Mouse (Mus musculus): ENCODE measurements around the gene P4ha2. TPM values are rescaled to one million over a fixed set of nuclear protein-coding genes. Genes with fewer than 3 reads are reported as not detected.

P4ha2 gene
- total RNA-seq, 1 experiment from 2014 or later = 0.18 TPM

DNA sequence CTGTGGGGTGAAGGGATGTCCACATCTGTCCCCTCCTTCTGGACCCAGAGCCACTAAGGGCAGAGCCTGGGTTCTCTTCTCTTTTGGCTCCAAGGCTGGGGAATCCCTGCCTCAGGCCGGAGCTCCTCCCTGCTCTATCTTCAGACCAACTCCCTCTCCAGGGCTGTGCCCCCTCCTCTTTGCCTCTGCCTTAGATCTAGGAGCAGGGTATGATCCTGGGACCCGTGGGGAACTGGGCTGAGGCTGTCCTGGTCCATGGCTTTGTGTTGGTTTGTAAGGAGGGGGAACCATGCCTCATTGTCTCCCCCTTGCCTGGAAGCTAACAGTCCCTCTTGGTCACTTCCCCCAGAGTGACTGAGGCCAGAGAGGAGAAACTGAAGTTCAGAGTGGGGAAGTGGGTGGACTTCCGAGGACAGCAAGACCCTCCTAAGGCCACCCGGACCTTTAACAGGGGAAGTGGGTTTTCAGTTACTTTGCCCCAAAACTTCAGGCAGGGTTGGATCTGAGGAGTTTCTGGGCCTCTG, 31.8 kb upstream of the P4ha2 start:
- peak; percentile 42; the same call in 1 of the 2 replicates for ATAC-seq (replicated peaks; ENCODE audit: low read depth, poor library complexity, severe bottlenecking)

DNA sequence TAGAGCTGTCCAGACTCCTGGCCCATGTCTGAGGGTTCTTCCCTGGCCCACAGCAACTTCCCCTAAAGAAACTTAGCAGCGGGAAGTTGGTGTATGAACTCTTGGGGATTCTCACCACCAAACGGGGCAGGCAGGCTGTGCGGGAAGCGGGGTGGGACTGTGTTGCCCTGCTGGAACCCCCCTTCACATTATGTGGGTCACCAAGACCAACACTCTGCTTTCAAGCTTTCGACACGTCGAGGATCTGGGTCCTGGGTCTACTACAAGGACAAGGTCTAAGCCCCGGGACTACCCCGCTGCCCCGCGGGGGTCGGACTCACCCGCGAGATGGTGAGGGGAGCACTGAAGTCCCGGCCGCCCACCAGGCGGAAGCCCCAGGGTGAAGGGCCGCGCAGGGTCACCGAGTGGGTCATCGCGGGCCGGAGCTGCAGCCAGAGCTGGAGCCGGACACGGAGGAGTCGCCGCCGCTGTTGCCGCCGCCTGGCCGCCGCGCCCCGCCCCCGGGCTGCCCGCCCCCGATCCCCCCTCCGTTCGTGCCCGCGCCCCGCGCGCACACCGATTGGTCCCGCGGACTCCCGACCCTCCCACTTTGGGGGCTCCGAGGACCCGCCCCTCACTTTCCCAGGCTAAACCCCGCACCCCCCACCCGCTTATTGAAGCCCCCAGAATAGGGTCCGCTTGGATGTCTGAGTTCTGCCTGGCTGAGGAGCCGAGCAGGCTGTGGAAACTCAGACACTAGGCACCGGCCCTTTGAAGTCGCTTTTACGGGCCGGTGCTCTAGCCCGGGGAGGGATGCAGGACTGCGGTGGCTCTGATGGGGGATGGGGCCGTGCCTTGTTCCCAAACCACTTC, 31.1 kb upstream of the P4ha2 start, which contains the start of gene Pdlim4:
Pdlim4 (minus strand) TSS at position 495 of the 852 bp plus-strand sequence.
- peak; percentile 55 for ATAC-seq (replicated peaks; ENCODE audit: low read depth, poor library complexity, severe bottlenecking)

DNA sequence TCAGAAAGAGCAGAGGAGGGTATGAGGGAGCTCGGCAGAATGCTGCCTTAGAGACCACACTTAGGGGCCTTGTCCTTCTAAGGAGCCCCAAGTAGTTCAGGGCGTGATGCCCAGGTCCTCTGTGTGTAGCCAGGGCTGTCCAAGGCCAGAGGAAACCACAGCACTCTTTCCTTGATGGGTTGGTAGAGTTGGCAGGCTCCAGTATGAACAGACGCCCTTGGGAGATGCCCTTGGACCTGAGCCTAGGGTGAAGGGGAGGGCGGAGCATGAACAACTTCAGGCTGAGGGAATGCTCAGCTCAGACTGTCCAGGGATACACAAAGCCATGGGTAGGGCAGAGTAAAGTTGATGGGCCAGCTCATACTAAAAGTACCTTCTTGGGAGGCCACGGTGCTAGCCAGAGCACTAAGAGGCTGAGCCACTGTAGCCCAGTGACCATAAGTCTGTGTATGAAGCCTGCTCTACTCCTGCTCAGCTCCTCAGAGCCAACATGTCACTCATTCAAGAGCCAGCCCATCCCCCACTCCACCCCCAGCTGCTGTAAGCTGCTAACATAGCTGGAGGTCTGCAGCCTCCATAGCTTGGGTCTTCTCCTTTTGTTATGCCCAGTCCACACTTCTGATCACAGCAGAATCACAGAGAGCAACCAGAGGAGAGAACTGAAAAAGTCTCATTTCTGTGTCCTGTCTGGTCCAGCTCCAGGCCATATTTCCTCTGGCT, 28.0 kb upstream of the P4ha2 start:
- ATAC-seq (replicated peaks; ENCODE audit: low read depth, poor library complexity, severe bottlenecking) = no peak

DNA sequence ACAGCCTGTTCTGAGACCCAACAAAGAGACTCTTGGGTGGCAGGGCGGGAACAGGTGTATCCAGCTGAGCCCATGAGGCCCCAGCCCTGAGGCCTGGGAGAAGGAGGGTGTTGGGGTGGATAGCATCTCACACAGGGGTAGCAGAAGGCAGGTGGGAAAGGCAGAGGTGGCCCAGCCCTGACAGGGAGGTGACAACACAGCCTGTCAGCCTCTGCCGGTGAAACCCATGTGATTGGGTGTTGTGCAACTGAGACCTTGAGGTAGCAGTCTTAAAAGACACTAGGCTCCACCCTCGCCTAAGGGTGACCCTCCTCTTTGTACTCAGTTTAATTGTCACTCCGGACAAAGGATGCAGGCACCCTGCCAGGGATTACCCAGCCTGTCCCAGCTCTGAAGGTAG, 26.6 kb upstream of the P4ha2 start:
- no peak for ATAC-seq (replicated peaks; ENCODE audit: low read depth, poor library complexity, severe bottlenecking)

DNA sequence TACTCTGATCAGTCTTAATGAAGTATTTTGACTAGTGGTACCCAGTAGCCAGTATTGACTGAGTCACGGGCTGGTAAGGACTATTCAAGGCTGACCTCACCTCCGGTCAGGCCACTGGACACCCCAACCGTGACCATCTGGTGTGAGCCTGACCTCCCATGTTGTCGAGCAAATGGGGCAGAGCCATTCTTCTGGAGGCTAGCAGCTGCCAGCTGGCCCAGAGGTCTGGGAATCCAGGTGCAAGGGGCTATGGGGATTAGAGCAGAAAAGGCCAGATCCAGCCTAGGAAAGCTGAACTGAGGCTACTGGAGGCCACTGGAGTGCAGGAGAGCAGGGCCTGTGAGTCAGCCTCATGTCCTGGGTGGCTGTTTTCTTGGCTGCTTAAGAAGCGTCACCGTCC, 24.5 kb upstream of the P4ha2 start:
- ATAC-seq (replicated peaks; ENCODE audit: low read depth, poor library complexity, severe bottlenecking) = no peak

DNA sequence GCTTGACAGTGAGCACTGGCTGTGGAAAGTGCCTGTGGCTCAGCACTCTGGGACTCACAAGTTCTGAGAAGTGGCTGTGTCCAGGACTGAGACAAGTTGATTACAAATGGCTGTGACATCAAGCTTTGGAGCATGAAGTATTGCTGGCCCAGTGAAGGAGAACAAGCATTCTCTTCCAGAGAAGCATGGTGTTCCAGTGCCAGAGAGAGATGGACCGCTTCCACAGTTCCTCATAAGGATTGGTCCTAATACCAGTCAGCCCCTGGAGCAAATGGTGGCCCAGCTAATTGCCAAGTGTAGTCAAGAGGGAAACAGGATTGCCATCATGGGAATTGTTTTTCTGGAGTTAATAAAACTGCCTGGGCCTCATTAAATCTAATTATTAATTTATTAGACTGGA, 23.8 kb upstream of the P4ha2 start:
- no peak for ATAC-seq (replicated peaks; ENCODE audit: low read depth, poor library complexity, severe bottlenecking)

DNA sequence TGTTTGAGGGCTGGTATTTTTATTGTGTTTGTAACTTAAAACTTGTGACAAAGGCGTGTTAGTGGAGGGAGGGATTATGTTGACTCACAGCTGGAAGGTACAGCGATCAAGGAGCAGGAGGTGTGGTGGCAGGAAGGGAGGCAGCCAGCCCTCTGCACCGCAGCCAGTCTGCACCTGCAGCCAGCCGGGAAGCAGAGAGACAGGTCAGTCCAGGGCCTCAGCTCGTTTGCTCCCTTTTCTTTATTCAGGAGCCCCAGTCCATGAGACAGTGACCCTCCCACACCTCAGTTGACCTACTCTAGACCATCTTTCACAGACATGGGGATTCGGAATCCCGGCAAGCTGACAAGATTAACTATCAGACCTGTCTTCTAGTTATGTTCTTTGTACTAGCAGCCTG, 19.5 kb upstream of the P4ha2 start:
- ATAC-seq (replicated peaks; ENCODE audit: low read depth, poor library complexity, severe bottlenecking) = no peak

DNA sequence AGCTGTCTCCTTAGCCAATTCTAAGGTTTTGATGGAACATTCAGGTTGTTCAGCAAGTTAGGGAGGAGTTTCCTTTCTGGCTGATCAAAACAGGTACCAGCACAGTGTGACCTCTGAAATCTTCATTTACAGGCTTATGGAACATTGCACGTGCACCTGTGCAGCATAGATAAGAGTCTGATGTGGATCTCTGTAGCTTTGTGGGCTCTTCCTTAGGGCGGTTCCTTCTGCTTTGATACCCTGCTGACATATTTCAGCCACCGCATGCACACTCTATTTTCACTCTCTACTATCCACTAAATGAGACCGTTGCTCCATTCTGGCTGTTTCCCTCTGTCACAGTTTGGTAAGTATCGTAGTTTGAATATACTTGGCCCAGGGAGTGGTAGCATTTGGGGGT, 17.2 kb upstream of the P4ha2 start:
- no peak for ATAC-seq (replicated peaks; ENCODE audit: low read depth, poor library complexity, severe bottlenecking)

DNA sequence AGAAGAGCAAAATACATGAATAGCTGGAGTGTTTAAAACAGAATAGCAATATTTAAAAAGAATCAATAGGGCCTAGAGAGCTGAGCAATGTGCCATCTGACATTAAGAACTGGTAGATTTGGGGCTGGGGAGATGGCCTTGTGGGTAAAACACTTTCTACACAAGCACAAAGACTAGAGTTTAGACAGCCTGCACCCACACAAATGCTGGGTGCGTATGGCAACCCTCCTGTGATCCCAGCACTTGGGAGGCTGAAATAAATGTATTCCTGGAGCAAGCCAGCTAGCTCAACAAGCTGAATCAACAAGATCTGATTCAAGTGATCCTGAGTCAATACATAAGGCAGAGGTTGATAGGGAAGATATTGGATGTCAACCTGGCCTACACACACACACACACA, 14.9 kb upstream of the P4ha2 start:
- ATAC-seq (replicated peaks; ENCODE audit: low read depth, poor library complexity, severe bottlenecking) = no peak

DNA sequence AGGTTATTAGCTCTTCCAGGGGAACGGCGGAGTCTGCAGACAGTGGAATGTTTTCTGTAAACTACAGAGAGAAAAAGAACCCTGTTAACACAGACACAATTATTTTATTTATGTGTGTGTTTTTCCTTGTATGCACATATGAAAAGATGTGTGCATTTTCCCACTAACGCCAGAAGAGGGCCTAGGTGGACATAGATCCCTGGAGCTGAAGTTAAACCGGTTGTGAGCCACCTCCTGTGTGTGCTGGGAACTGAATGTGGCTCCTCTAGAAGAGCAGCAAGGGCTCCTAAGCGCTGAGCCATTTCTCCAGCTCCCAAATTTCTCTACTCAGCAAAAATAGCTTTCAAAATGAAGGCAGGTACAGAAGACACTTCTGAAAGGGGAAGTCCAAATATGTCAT, 14.1 kb upstream of the P4ha2 start:
- no peak for ATAC-seq (replicated peaks; ENCODE audit: low read depth, poor library complexity, severe bottlenecking)

DNA sequence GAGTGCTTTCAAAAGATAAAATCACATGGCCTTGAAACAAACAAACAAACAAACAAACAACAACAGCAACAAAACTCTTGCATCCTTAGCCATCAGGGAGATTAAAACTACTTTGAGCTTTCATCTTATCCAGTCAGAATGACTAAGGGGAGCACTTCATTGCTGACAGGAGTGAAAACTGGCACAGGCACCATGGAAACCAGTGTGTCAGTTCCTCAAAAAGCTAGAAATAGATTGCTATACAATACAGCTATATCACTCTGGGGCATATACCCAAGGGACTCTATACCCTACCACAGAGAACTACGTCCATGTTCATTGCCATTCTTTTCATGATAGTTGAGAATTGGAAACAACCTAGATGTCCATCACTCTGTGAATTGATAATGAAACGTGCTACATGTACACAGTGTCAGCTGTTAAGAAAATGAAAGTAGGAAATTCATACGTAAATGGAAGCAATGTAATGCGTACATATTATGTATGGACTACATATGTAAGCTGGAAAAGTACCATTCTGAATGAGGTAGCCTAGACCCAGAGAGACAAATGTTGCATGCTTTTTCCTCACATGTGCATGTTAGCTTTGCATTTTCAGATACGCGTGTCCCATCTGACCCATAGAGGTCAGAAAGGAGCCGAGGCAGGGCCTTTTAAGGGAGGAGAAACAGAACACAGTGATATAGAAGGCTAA, 11.5 kb upstream of the P4ha2 start:
- ATAC-seq (replicated peaks; ENCODE audit: low read depth, poor library complexity, severe bottlenecking) = peak; percentile 55

DNA sequence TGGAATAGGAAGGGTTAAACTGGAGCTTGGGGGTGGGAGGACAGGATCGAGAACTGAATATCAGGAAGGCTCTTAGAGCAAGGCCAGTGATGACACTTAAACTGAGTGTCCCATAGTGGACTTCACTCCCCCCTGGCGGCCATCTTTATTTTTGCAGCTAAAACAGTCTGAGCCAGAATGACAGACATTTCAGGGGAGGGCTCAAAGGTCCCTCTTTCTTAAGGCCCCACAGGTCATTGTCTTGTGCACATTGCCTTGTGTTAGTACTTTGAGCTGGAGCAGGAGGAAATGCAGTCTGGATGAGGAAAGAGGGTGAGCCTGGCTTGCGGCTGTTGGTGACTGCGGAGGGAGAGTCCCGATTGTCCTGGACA, 11.0 kb upstream of the P4ha2 start:
- ATAC-seq (replicated peaks; ENCODE audit: low read depth, poor library complexity, severe bottlenecking) = peak; percentile 60

DNA sequence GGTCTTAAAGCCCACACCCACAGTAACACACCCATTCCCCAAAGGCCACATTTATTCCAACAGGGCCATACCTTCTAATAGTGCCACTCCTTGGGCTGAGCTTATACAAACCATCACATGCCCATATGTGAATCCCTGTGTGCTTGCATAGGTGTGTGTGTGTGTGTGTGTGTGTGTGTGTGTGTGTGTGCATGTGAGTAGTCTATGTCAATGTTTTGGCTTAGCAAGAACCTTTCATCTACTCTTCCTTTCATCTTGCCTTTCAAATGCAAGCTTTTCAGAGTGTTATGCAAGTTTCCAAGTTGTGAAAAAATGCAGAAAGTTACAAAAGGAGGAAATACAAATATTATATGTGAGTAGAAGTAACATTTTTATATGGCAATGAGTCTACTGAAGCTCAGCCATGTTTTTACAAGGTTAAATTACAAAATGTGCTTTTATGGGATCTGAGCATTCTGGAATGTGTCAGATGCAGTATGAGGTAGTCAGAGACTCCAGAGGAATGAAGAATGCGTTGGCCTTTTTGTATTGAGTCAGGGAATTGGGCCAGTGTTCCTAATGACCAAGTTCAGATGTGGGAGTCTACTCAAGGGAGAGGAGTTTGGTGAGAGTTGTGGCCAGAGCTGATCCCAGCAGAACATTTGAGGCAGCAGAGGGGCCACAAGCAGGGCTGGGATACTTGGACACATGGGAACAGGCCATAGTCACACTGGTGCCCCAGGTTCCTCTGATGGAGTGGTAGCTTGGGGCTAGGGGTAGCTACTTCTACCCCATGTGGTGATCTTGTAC, 9.6 kb upstream of the P4ha2 start:
- no peak for ATAC-seq (replicated peaks; ENCODE audit: low read depth, poor library complexity, severe bottlenecking)

DNA sequence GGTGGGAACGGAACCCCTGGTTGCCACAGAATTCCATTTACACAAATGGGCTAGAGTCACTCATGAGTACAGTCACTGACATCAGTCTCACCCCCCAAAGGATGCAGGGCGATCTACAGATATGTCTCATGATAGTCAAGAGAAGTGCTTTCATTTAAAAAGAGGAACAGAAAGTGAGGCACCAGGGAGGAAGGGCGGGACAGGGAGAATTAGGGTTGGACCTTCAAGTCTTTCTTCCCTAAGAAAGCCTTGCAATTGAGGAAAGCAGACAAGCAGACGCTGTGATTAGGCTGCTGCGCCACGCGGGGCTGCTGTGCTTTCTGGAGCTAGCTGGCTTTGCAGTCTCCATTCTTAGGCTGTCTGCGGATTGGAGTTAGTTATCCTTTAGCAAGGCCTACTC, 8.2 kb upstream of the P4ha2 start:
- peak; percentile 73 for ATAC-seq (replicated peaks; ENCODE audit: low read depth, poor library complexity, severe bottlenecking)

DNA sequence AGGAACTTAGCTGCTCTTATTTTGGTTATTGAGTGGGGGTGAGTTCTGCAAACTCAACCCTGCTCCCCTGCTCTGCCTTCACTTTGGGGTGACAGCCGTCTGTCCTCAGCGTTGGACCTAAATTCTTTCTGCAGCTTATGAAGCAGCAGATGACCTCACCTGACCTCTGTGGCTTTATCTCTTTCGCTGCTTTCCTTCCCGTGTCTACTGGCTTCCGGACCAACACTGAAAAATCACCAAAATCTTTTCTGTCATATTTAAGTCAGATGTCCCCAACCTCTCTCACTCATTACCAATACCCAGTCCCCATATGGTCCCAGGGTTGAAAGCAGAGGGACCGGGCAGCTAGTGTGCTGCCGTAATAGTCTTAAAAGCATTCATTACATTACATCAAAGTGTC, 7.7 kb upstream of the P4ha2 start:
- ATAC-seq (replicated peaks; ENCODE audit: low read depth, poor library complexity, severe bottlenecking) = 0 out of 2 replicates have a peak, but pooled peaks have one; percentile 8

DNA sequence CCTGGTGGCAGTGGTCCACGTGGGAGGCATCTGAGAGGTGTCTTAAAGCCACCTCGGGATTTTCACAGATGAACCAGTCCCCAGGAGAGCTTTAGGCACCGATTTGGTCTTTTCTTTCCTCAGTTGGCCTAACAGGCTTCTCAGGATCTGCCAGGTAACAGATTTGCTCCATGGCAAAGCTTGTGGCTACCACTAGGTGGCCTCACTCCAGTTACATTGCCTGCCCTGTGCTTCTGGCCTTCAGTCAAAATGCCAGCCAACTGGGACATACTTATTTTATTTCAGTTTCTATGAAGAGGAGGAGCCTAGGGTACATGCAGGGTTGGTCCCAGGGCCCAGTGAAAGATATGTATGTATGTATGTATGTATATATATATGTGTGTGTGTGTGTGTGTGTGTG, 6.9 kb upstream of the P4ha2 start:
- ATAC-seq (replicated peaks; ENCODE audit: low read depth, poor library complexity, severe bottlenecking) = 0 out of 2 replicates have a peak, but pooled peaks have one; percentile 21

DNA sequence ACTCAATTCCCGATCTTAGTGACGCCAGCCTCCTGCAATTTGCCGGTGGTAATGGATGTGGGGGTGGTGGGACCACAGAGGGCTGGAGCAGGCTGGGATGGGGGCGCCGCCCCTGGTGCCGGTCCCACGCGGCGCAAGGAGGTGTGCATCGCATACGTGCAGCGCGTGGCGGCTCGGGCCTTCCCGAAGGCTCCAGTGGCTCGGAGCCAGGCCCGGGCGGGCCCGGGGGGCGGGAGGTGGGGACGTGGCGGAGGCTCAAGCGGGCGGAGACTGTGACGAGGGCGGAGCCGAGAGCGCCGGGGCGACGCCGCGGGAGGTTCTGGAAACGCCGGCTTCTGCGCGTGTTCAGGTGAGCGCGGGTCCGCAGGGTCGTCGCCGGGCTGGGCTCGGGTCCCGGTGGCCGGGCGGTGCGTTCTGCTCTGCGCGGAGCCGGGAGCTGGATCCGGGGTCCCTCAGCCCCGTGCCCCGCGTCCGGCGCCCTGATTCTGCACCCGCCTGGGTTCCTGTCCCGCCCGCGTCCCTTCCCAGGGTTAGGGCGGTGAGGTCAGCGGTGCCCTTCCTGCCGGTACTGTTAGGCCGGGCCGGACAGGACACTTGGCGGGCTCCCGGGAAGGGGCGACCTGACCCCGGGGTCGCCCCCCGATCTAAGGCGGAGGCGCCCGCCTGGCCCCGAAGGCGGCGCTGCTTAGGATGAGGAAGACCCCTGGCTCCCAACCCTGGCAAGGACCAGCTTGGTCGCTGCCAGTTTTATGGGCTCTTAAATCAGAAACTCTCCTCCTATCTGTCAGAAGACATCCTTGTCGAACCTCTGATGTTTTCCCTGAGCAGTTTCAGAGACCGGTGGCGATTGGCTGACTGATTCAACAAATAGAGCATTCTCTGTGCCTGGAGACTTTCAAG, 1.0 kb downstream of the P4ha2 start:
- ATAC-seq (replicated peaks; ENCODE audit: low read depth, poor library complexity, severe bottlenecking) = peak; percentile 56; the same call in 1 of the 2 replicates

DNA sequence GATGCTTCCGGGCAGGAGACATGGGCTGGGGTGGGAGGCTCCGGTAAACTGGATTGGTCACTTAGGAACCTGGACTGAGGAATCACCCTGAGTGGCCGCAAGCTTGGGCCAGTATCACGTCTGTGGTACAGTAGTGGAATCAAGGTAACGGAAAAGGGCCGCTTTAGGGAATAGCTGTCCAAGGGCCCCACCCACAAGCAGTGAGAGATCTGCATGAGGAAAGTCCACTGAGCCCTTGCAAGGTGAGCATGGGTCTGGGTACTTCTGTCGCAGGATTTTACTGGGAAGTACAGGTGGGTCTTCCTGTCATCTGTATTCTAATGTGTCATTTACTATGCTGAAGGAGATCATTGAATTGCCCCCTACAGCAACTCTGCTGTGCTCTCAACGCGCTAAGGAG, 1.8 kb downstream of the P4ha2 start:
- no peak for ATAC-seq (replicated peaks; ENCODE audit: low read depth, poor library complexity, severe bottlenecking)
